Mouse (Mus musculus): ENCODE results near the gene Bloc1s5. TPM values are rescaled to one million over a fixed set of nuclear protein-coding genes. Genes with fewer than 3 reads are reported as not detected.
A peak's percentile ranks its signal among the peaks of the same experiment; 100 is the strongest.

The Bloc1s5 gene
- total RNA-seq, 1 experiment = 3.4 TPM

GRCm38 (mm10) chr13:38580601-38581457 is 54.1 kb downstream of the Bloc1s5 start:
- H3K4me3 ChIP-seq (ENCODE audit: insufficient read depth in 1 of 2, low read depth in 1 of 2, low read length in 2 of 2, poor library complexity in 1 of 2, severe bottlenecking in 1 of 2) = peak overlapping the region in 1 of 2 experiments; percentile 5; a peak in 1 of 4 replicates
- no peaks in the 10 kb centered on the region for H3K4me1 ChIP-seq (ENCODE audit: control insufficient read depth in 2 of 2, insufficient read depth in 2 of 2, low read length in 2 of 2, poor library complexity in 1 of 2)
- no peaks in the 10 kb centered on the region for H3K36me3 ChIP-seq (ENCODE audit: control insufficient read depth, insufficient read depth, low read length, poor library complexity, severe bottlenecking)
- no peak overlapping the region for H3K27ac ChIP-seq (ENCODE audit: insufficient read depth, low read depth, low read length, poor library complexity, severe bottlenecking)
- H3K9me3 ChIP-seq (ENCODE audit: control insufficient read depth, insufficient read depth, low read depth, low read length) = no peaks in the 10 kb centered on the region
- H3K9ac ChIP-seq (ENCODE audit: insufficient read depth, low read depth, low read length, poor library complexity, severe bottlenecking) = no peak overlapping the region
- TF ChIP-seq CHD2 (IDR thresholded peaks at IDR 0.05; ENCODE audit: low read depth, low read length) = no peak
- no peak for TF ChIP-seq ZNF384 (IDR thresholded peaks at IDR 0.05; ENCODE audit: low read depth, low read length)
- no peak for TF ChIP-seq MAFK (IDR thresholded peaks at IDR 0.05; ENCODE audit: insufficient read depth, low read depth, low read length)
- TF ChIP-seq HCFC1 (IDR thresholded peaks at IDR 0.05; ENCODE audit: borderline replicate concordance, insufficient read depth, low read length) = no peak
- TF ChIP-seq ZC3H11A (IDR thresholded peaks at IDR 0.05; ENCODE audit: borderline replicate concordance, low read depth, low read length) = no peak
- in situ Hi-C loops (cut with MboI; ENCODE audit: low sequenced_read_pairs in 2 of 2, unreplicated experiment in 2 of 2) = no loop called here
- peak; percentile 47 for DNase-seq (ENCODE audit: low read depth, low spot score)

GRCm38 (mm10) chr13:38579971-38580600 is 54.8 kb downstream of the Bloc1s5 start:
- H3K27ac ChIP-seq (ENCODE audit: insufficient read depth, low read depth, low read length, poor library complexity, severe bottlenecking) = no peak overlapping the region
- peak overlapping the region in 1 of 2 experiments; percentile 5; a peak in 2 of 4 replicates for H3K4me3 ChIP-seq (ENCODE audit: insufficient read depth in 1 of 2, low read depth in 1 of 2, low read length in 2 of 2, poor library complexity in 1 of 2, severe bottlenecking in 1 of 2)
- no peaks in the 10 kb centered on the region for H3K4me1 ChIP-seq (ENCODE audit: control insufficient read depth in 2 of 2, insufficient read depth in 2 of 2, low read length in 2 of 2, poor library complexity in 1 of 2)
- no peaks in the 10 kb centered on the region for H3K9me3 ChIP-seq (ENCODE audit: control insufficient read depth, insufficient read depth, low read depth, low read length)
- no peak for TF ChIP-seq ZNF384 (IDR thresholded peaks at IDR 0.05; ENCODE audit: low read depth, low read length)
- TF ChIP-seq MAFK (IDR thresholded peaks at IDR 0.05; ENCODE audit: insufficient read depth, low read depth, low read length) = no peak
- TF ChIP-seq ZC3H11A (IDR thresholded peaks at IDR 0.05; ENCODE audit: borderline replicate concordance, low read depth, low read length) = no peak
- no peak for TF ChIP-seq HCFC1 (IDR thresholded peaks at IDR 0.05; ENCODE audit: borderline replicate concordance, insufficient read depth, low read length)
- TF ChIP-seq CHD2 (IDR thresholded peaks at IDR 0.05; ENCODE audit: low read depth, low read length) = no peak
- no peak overlapping the region for H3K9ac ChIP-seq (ENCODE audit: insufficient read depth, low read depth, low read length, poor library complexity, severe bottlenecking)
- no peak for DNase-seq (ENCODE audit: low read depth, low spot score)
- no peaks in the 10 kb centered on the region for H3K36me3 ChIP-seq (ENCODE audit: control insufficient read depth, insufficient read depth, low read length, poor library complexity, severe bottlenecking)
- in situ Hi-C loops (cut with MboI; ENCODE audit: low sequenced_read_pairs in 2 of 2, unreplicated experiment in 2 of 2) = no loop called here

DNA sequence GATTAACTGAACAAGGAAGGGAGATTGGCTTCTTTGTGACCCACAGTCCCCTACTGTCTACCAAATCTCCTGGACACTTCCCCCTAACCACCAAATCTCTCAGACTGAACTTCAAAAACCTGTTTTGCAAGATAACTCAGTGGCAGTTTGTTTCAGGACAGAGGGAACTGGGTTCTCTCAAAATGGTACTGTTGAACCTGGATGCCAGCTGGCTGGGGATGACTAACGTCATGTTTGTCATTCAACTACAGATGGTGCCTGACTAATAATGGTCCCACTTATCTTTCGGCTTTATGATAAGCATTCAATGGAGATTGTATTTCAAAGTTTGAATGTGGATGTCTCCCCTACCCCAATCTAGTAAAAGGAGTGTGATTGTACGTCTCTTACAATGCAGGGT is 60.2 kb downstream of the Bloc1s5 start:
- no peaks in the 10 kb centered on the region for H3K4me1 ChIP-seq (ENCODE audit: control insufficient read depth in 2 of 2, insufficient read depth in 2 of 2, low read length in 2 of 2, poor library complexity in 1 of 2)
- in situ Hi-C loops (cut with MboI; ENCODE audit: low sequenced_read_pairs in 2 of 2, unreplicated experiment in 2 of 2) = no loop called here
- TF ChIP-seq MAFK (IDR thresholded peaks at IDR 0.05; ENCODE audit: insufficient read depth, low read depth, low read length) (no peak), CHD2 (IDR thresholded peaks at IDR 0.05; ENCODE audit: low read depth, low read length) (no peak)
- no peak overlapping the region for H3K4me3 ChIP-seq (ENCODE audit: insufficient read depth in 1 of 2, low read depth in 1 of 2, low read length in 2 of 2, poor library complexity in 1 of 2, severe bottlenecking in 1 of 2)
- no peak for DNase-seq (ENCODE audit: low read depth, low spot score)
- H3K27ac ChIP-seq (ENCODE audit: insufficient read depth, low read depth, low read length, poor library complexity, severe bottlenecking) = no peak overlapping the region
- no peaks in the 10 kb centered on the region for H3K9me3 ChIP-seq (ENCODE audit: control insufficient read depth, insufficient read depth, low read depth, low read length)
- H3K36me3 ChIP-seq (ENCODE audit: control insufficient read depth, insufficient read depth, low read length, poor library complexity, severe bottlenecking) = no peaks in the 10 kb centered on the region
- H3K9ac ChIP-seq (ENCODE audit: insufficient read depth, low read depth, low read length, poor library complexity, severe bottlenecking) = no peak overlapping the region

DNA sequence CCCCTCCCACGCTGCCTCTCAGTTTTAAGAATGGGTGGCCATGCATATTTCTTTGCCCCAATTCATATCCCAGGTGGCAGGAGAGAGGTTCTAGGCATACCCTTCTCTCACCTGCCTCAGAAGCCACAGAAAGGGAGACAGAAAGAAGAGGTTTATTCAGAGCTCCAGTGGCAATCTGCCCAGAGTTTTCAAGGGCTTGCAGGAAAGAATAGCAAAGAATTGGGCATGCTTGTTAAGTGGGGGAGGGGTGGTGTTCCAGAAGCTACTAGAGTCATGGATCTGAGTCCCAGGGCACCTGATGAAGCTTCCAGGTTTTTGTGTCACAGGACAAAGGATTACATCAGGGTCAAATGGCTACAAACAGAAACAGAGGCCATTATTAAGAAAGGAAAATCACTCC is 61.6 kb downstream of the Bloc1s5 start:
- Histone ChIP-seq H3K4me3 (ENCODE audit: insufficient read depth in 1 of 2, low read depth in 1 of 2, low read length in 2 of 2, poor library complexity in 1 of 2, severe bottlenecking in 1 of 2) (no peak overlapping the region), H3K9ac (ENCODE audit: insufficient read depth, low read depth, low read length, poor library complexity, severe bottlenecking) (no peak overlapping the region), H3K27ac (ENCODE audit: insufficient read depth, low read depth, low read length, poor library complexity, severe bottlenecking) (no peak overlapping the region), H3K9me3 (ENCODE audit: control insufficient read depth, insufficient read depth, low read depth, low read length) (no peaks in the 10 kb centered on the region), H3K4me1 (ENCODE audit: control insufficient read depth in 2 of 2, insufficient read depth in 2 of 2, low read length in 2 of 2, poor library complexity in 1 of 2) (no peaks in the 10 kb centered on the region), H3K36me3 (ENCODE audit: control insufficient read depth, insufficient read depth, low read length, poor library complexity, severe bottlenecking) (no peaks in the 10 kb centered on the region)
- no peak for DNase-seq (ENCODE audit: low read depth, low spot score)
- in situ Hi-C loops (cut with MboI; ENCODE audit: low sequenced_read_pairs in 2 of 2, unreplicated experiment in 2 of 2) = no loop called here
- TF ChIP-seq ZNF384 (IDR thresholded peaks at IDR 0.05; ENCODE audit: low read depth, low read length) (no peak), MAFK (IDR thresholded peaks at IDR 0.05; ENCODE audit: insufficient read depth, low read depth, low read length) (no peak), HCFC1 (IDR thresholded peaks at IDR 0.05; ENCODE audit: borderline replicate concordance, insufficient read depth, low read length) (no peak), ZC3H11A (IDR thresholded peaks at IDR 0.05; ENCODE audit: borderline replicate concordance, low read depth, low read length) (no peak), CHD2 (IDR thresholded peaks at IDR 0.05; ENCODE audit: low read depth, low read length) (no peak)

All from ES-E14 (cell line).